Mouse (Mus musculus) mouse embryonic stem cell (cell line): Measurements from ENCODE around the gene Lrrc10b.

Experiments
- in situ Hi-C, 2 experiments: fragments of 300-500 bp; cut with MboI; formaldehyde crosslinking; loops; 1 replicate in 1 of 2; 3 replicates in 1 of 2; pipeline ENCODE4 v1.14.3; 2019 to 2020; ENCODE audit warnings: low sequenced_read_pairs in 2 of 2, low pct_unique_long_range_greater_than_20kb in 1 of 2, mixed read lengths in 1 of 2; ENCODE audit not compliant: unreplicated experiment in 1 of 2

The Lrrc10b gene

DNA sequence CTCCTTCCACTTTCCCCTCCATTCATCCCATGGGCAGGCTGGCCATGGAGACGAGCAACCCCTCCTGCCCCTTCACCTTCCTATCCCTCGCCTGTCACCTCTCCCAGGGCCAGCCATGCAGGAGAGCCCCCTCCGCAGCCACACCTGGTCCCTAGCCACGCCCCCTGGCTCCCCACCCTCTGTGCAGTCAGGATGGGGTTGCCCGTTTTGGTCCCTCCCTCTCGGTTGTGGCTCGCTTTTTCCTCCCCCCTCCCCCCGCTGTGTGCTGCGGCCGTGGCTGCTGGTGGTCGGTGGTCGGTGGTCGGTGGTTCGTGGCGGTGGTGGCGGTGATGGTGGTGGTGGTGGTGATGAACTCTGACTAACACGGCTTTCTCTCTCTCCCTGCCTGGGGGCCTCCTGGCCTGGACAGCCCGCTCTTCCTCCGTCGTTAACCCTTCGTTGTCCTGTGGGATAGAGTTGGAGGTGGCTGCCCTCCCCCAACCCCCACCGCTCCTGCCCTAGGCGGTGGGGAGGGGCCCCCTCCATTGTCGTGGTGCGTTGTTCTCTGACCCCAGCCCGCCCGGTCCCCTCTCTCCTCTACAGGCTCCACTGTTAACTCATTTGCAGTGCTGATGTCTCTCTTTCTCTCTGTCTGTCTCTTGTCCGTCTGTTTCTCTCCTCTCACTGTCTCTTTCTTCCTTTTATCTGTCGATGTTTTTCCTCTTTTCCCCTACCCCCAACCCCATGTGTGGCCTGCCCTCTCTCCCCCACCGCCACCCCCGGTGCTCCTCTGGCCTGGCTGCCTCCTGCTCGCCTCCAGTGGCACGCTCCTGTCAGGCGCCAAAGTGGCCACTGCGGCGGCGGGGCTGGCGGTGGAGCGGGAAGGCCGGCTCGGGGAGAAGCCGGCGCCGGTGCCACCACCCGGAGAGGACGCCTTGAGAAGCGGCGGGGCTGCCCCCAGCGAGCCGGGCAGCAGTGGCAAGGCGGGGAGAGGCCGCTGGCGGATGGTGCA, 35.0 kb downstream of the Lrrc10b start:
- in situ Hi-C loops = no loop called here

GRCm38 (mm10) chr19:10417436-10417835, 39.8 kb downstream of the Lrrc10b start:
- in situ Hi-C loops = no loop called here

DNA sequence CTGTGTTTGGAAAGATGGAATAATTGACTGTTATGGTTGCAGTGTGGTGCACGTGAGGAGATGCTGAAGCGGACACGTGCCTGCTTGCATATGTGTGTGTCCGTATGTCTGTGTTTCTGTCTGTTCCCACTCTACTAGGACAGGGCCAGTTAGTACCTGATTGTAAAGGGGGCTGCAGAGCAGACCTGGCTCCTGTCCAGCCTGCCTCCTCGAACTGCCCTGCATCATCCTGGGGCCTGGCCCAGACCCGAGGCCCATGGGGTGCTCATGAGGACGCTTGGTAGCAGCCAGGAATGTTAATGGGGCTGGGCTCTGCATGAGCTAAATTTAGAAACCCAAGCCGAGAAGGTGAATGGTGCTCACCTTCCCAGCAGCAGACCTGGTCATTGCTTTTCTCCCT, 40.4 kb downstream of the Lrrc10b start:
- in situ Hi-C loops = no loop called here

DNA sequence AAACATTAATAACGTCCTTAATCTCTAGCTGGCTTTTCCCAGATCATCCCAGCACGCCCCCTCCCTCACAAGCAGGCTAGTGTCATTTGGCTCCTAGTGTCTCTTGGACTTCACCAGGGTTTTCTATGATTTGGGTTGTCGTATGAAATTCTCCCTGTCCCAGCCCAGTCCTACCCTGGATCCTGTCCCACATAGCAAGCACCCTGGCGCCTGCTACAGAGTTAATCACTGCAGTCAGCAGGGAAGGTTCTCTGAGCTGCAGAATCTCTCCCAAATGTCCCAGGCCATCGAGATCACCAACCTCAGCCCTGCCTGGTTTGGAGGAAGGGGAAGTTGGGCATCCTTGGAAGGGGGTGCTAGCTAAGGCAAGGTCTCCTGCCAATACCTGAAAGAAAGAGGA, 41.8 kb downstream of the Lrrc10b start:
- in situ Hi-C loops = no loop called here

GRCm38 (mm10) chr19:10413701-10414242, 43.5 kb downstream of the Lrrc10b start:
- in situ Hi-C loops = no loop called here
